Mouse (Mus musculus) heart, embryonic 14.5 days (tissue): ENCODE results near the gene Gm973. TPM values are rescaled to one million over a fixed set of nuclear protein-coding genes. Genes with fewer than 3 reads are reported as not detected.

Experiments
- ATAC-seq: fragments of 200-750 bp; cut with Nextera tagmentation; 2 replicates; pipeline ENCODE4 v1.8.0; 2017; ENCODE audit warnings: low read depth, moderate TSS enrichment; ENCODE audit not compliant: insufficient number of reproducible peaks, insufficient read depth, low FRiP score
- H3K27ac ChIP-seq, 2 experiments: fragments of 200-500 bp in 1 of 2; fragments of 300-500 bp in 1 of 2; sonication (generic) in 1 of 2; replicated peaks in 1 of 2; 2 replicates each; pipeline ENCODE4 v1.5.1; 2012 to 2014; ENCODE audit warnings: low read depth in 2 of 2, low read length in 2 of 2, control low read depth in 1 of 2, mild to moderate bottlenecking in 1 of 2, mixed read lengths in 1 of 2; ENCODE audit not compliant: control insufficient read depth in 1 of 2, insufficient read depth in 1 of 2
- H3K27me3 ChIP-seq: fragments of 300-500 bp; sonication (generic); 2 replicates; pipeline ENCODE4 v1.6.1; 2014; ENCODE audit warnings: mild to moderate bottlenecking, low read length, control low read depth; ENCODE audit not compliant: control insufficient read depth, insufficient read depth
- H3K36me3 ChIP-seq: fragments of 300-500 bp; sonication (generic); 2 replicates; pipeline ENCODE4 v1.6.1; 2014; ENCODE audit warnings: mild to moderate bottlenecking, control low read depth, low read length, mixed read lengths; ENCODE audit not compliant: control insufficient read depth, insufficient read depth
- H3K4me1 ChIP-seq, 2 experiments: fragments of 200-500 bp in 1 of 2; fragments of 300-500 bp in 1 of 2; sonication (generic) in 1 of 2; 2 replicates each; pipeline ENCODE4 v1.6.1; 2012 to 2014; ENCODE audit warnings: low read length in 2 of 2, control low read depth in 1 of 2, mixed read lengths in 1 of 2; ENCODE audit not compliant: control insufficient read depth in 2 of 2, insufficient read depth in 2 of 2
- H3K4me2 ChIP-seq: fragments of 300-500 bp; sonication (generic); 2 replicates; pipeline ENCODE4 v1.6.1; 2014; ENCODE audit warnings: mild to moderate bottlenecking, low read length
- H3K4me3 ChIP-seq, 2 experiments: fragments of 200-500 bp in 1 of 2; fragments of 300-500 bp in 1 of 2; sonication (generic) in 1 of 2; 2 replicates each; pipeline ENCODE4 v1.5.1; 2012 to 2014; ENCODE audit warnings: low read length in 2 of 2, mild to moderate bottlenecking in 2 of 2, control low read depth in 1 of 2, low read depth in 1 of 2, moderate library complexity in 1 of 2; ENCODE audit not compliant: control insufficient read depth in 1 of 2, insufficient read depth in 1 of 2
- H3K9ac ChIP-seq: fragments of 300-500 bp; sonication (generic); 2 replicates; pipeline ENCODE4 v1.6.1; 2014; ENCODE audit warnings: mild to moderate bottlenecking, low read length
- H3K9me3 ChIP-seq: fragments of 300-500 bp; sonication (generic); 2 replicates; pipeline ENCODE4 v1.6.1; 2016; ENCODE audit warnings: low read length, control low read depth; ENCODE audit not compliant: control insufficient read depth
- WGBS: fragments of 180-500 bp; shearing (Covaris S2); extraction: QIAGEN DNeasy Blood & Tissue Kit; methylation state at CpG from one replicate; pipeline ENCODE4 v1.1.7; 2014; 5-methylcytosine and 5-hydroxymethylcytosine counted together
- polyA plus RNA-seq: library from polyadenylated mRNA; unstranded; fragments of >200 nt; fragmentation: Nextera tagmentation; extraction: Ambion mirVana; gene quantifications from 2 replicates; pipeline ENCODE4 v1.2.1, GENCODE M21; 2014

The Gm973 gene
- polyA plus RNA-seq, 1 experiment from 2014 or later = not detected

GRCm38 (mm10) chr1:59592876-59593275, 76.8 kb downstream of the Gm973 start:
- Histone ChIP-seq H3K9ac (no peak overlapping the region), H3K9me3 (no peaks in the 10 kb centered on the region), H3K4me2 (peak overlapping the region; percentile 52), H3K27me3 (peaks cover 52% of the 10 kb centered on the region), H3K36me3 (no peaks in the 10 kb centered on the region), H3K4me1 (peaks cover 2 to 11% of the 10 kb centered on the region in 2 experiments; a peak in 3 of 4 replicates), H3K27ac (no peak overlapping the region), H3K4me3 (no peak overlapping the region)
- 22% methylated on average over 12 of the region's 12 CpGs for WGBS
- ATAC-seq = no peak

GRCm38 (mm10) chr1:59593622-59594035, 77.6 kb downstream of the Gm973 start:
- no peak overlapping the region for H3K9ac ChIP-seq
- ATAC-seq = no peak
- H3K27me3 ChIP-seq = peaks cover 49% of the 10 kb centered on the region
- H3K9me3 ChIP-seq = no peaks in the 10 kb centered on the region
- 73% methylated on average over 2 of the region's 2 CpGs for WGBS
- no peak overlapping the region for H3K27ac ChIP-seq
- peaks cover 2 to 11% of the 10 kb centered on the region in 2 experiments; a peak in 3 of 4 replicates for H3K4me1 ChIP-seq
- H3K4me3 ChIP-seq = no peak overlapping the region
- no peaks in the 10 kb centered on the region for H3K36me3 ChIP-seq
- H3K4me2 ChIP-seq = no peak overlapping the region

- 91% methylated on average over 11 of the region's 11 CpGs for WGBS
- ATAC-seq = no peak
These were observed 78.7 kb downstream of the Gm973 start for GRCm38 (mm10) chr1:59594586-59595266.

DNA sequence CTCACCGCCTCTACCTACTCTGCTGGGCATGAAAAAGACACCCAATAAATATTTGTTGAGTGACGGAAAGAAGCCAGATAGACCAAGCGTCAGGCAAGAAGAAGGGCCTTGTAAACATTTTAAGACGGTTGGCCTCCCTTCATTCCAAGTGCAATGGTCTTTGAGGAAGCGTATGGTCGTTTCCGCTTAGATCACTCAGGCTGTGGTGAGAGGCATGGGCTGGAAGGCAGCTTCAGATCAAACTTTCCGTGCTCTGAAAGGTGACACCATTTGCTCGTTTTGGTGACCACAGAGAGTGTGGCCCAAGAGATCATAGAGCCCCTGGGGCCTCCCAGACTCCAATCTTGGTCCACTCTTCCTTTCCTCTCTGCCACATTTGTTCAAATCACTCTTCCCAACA, 79.5 kb downstream of the Gm973 start:
- Histone ChIP-seq H3K9ac (no peak overlapping the region), H3K27ac (no peak overlapping the region), H3K36me3 (no peaks in the 10 kb centered on the region), H3K4me1 (peaks cover 2 to 11% of the 10 kb centered on the region in 2 experiments; a peak in 3 of 4 replicates), H3K9me3 (no peaks in the 10 kb centered on the region), H3K4me2 (no peak overlapping the region), H3K4me3 (no peak overlapping the region), H3K27me3 (peaks cover 47% of the 10 kb centered on the region)
- 55% methylated on average over 9 of the region's 9 CpGs for WGBS
- no peak for ATAC-seq

More at GRCm38 (mm10) chr1:59594586-59595266, 78.7 kb downstream of the Gm973 start:
- Histone ChIP-seq H3K9ac (no peak overlapping the region), H3K4me1 (peaks cover 2 to 11% of the 10 kb centered on the region in 2 experiments; a peak in 3 of 4 replicates), H3K27me3 (peaks cover 47% of the 10 kb centered on the region), H3K4me3 (no peak overlapping the region), H3K4me2 (no peak overlapping the region), H3K9me3 (no peaks in the 10 kb centered on the region), H3K36me3 (no peaks in the 10 kb centered on the region), H3K27ac (no peak overlapping the region)

DNA sequence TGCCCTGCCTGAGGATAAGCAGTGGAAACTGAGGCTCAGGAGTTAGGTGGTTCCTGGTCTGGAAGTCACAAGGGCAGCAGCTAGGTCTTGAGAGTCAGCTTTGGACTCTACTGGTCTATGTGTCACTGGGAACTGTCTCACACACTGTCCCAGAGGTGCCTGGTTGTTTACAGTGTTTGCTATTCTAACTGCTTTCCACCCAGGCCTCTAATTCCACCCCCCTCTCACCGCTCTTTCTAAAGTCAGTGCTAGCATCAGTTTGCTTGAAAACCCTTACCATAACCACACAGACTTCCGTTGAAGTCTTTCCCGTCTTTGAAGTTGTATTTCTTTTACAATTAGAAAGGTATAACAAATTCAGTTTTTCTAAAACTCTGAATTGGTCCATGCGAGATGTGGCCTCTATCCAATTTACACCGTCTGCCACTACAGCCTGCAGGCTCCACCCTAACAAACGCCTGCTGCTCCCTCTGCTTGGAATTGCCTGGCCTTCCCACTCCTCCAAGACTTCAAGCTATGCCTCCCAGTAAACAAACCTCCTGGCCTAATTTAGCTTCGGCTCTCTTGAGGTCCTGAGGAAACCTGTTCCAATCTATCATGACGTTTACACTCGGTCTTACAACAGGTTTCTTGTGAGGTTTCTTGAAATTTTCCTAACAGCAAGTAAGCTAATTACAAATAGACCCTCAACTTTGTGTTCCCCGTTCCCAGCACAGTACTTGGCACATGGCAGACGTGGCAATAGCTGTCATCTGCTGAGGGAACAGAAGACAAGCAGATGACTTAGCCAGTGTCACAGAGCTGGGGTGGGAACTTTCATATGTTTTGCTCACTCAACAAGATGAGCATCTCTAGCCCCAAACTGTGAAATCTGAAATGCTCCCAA, 86.7 kb downstream of the Gm973 start:
- WGBS = 34% methylated on average over 11 of the region's 11 CpGs
- Histone ChIP-seq H3K4me2 (no peak overlapping the region), H3K27me3 (no peaks in the 10 kb centered on the region; the same call in 1 of the 2 replicates), H3K9me3 (no peaks in the 10 kb centered on the region), H3K27ac (no peak overlapping the region), H3K4me1 (peaks cover 0 to 2% of the 10 kb centered on the region in 2 experiments; a peak in 1 of 4 replicates), H3K36me3 (no peaks in the 10 kb centered on the region), H3K9ac (no peak overlapping the region), H3K4me3 (no peak overlapping the region)
- no peak for ATAC-seq

DNA sequence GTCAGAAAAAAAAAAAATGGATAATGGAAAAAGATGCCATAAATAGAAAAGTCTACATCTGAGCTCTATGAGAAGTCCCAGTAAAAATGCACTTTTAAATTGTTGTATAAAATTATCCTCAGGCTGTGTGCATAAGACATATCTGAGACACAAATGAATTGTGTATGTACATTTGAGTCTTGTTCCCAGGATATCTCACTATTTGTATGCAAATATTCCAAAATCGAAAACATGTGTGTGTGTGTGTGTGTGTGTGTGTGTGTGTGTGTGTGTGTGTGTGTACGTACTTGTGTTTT, 87.3 kb downstream of the Gm973 start:
- Histone ChIP-seq H3K27me3 (no peaks in the 10 kb centered on the region), H3K4me3 (no peak overlapping the region), H3K9ac (no peak overlapping the region), H3K9me3 (no peaks in the 10 kb centered on the region), H3K36me3 (no peaks in the 10 kb centered on the region), H3K4me2 (no peak overlapping the region), H3K27ac (no peak overlapping the region), H3K4me1 (peaks cover 0 to 2% of the 10 kb centered on the region in 2 experiments; a peak in 1 of 4 replicates)
- WGBS = 78% methylated on average over 2 of the region's 2 CpGs
- ATAC-seq = no peak

- no peak for ATAC-seq
- peak overlapping the region; percentile 23; the same call in 1 of the 2 replicates for H3K4me2 ChIP-seq
- WGBS = 19% methylated on average over 11 of the region's 11 CpGs
These were observed 87.8 kb downstream of the Gm973 start for GRCm38 (mm10) chr1:59603893-59604292.

More at GRCm38 (mm10) chr1:59603893-59604292, 87.8 kb downstream of the Gm973 start:
- Histone ChIP-seq H3K36me3 (no peaks in the 10 kb centered on the region), H3K9ac (no peak overlapping the region), H3K9me3 (no peaks in the 10 kb centered on the region), H3K27me3 (no peaks in the 10 kb centered on the region), H3K4me3 (no peak overlapping the region), H3K4me1 (peaks cover 0 to 2% of the 10 kb centered on the region in 2 experiments; a peak in 1 of 4 replicates), H3K27ac (no peak overlapping the region)
